Mouse (Mus musculus) forebrain, embryonic 15.5 days (tissue): ENCODE measurements around the gene Cdkn2b. TPM values are rescaled to one million over a fixed set of nuclear protein-coding genes. Genes with fewer than 3 reads are reported as not detected.

Experiments used
- ATAC-seq: fragments of 200-750 bp; cut with Nextera tagmentation; replicated peaks from 2 replicates; pipeline ENCODE4 v1.8.0; 2017; ENCODE audit warnings: mild to moderate bottlenecking, moderate TSS enrichment, moderate library complexity
- H3K27ac ChIP-seq: fragments of 300-500 bp; sonication (generic); replicated peaks from 2 replicates; pipeline ENCODE4 v1.5.1; 2015; ENCODE audit warnings: mild to moderate bottlenecking, inconsistent platforms
- H3K27me3 ChIP-seq: fragments of 300-500 bp; sonication (generic); 2 replicates; pipeline ENCODE4 v1.6.1; 2015; ENCODE audit warnings: inconsistent platforms
- H3K36me3 ChIP-seq: fragments of 300-500 bp; sonication (generic); 2 replicates; pipeline ENCODE4 v1.6.1; 2015; ENCODE audit warnings: mild to moderate bottlenecking, inconsistent platforms
- H3K4me1 ChIP-seq: fragments of 300-500 bp; sonication (generic); 2 replicates; pipeline ENCODE4 v1.6.1; 2015; ENCODE audit warnings: inconsistent platforms
- H3K4me2 ChIP-seq: fragments of 300-500 bp; sonication (generic); replicated peaks from 2 replicates; pipeline ENCODE4 v1.6.1; 2015; ENCODE audit warnings: mild to moderate bottlenecking, inconsistent platforms
- H3K4me3 ChIP-seq: fragments of 300-500 bp; sonication (generic); 2 replicates; pipeline ENCODE4 v1.5.1; 2015; ENCODE audit warnings: mild to moderate bottlenecking, inconsistent platforms
- H3K9ac ChIP-seq: fragments of 300-500 bp; sonication (generic); replicated peaks from 2 replicates; pipeline ENCODE4 v1.6.1; 2015; ENCODE audit warnings: mild to moderate bottlenecking, inconsistent platforms
- H3K9me3 ChIP-seq: fragments of 300-500 bp; sonication (generic); 2 replicates; pipeline ENCODE4 v1.6.1; 2016; ENCODE audit warnings: inconsistent platforms
- WGBS: fragments of 180-500 bp; shearing (Covaris S2); methylation state at CpG from one replicate; pipeline ENCODE4 v1.1.7; 2015; ENCODE audit warnings: mixed read lengths; 5-methylcytosine and 5-hydroxymethylcytosine counted together
- polyA plus RNA-seq: library from polyadenylated mRNA; unstranded; fragments of >200 nt; fragmentation: Nextera tagmentation; extraction: Ambion mirVana; gene quantifications from 2 replicates; pipeline ENCODE4 v1.2.1, GENCODE M21; 2015

Gene Cdkn2b
- polyA plus RNA-seq, 1 experiment from 2014 or later = 0.76 TPM

DNA sequence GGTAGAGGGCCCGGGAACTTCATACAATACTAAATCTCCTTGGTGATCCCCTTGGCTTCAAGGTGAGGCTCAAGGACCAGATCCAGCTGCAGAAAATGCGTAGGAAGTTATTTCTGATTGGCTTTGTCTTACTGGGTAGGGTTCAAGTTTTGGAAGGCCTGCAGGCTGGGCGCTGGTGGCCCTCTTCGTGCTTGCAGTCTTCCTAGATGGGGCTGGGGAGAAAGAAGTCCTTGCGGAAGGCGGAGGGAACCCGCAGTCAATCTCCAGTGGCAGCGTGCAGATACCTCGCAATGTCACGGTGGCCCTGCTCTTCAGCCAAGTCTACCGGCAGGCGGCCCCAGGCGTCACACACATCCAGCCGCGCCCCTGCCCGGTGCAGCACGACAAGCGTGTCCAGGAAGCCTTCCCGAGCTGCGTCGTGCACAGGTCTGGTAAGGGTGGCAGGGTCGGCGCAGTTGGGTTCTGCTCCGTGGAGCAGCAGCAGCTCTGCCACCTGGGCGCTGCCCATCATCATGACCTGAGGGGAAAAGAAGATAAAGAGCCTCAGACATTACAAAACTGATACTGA lies 4.0 kb downstream of the Cdkn2b start:
- no peaks in the 10 kb centered on the region for H3K36me3 ChIP-seq
- no peak overlapping the region for H3K9ac ChIP-seq
- peaks cover 94% of the 10 kb centered on the region for H3K27me3 ChIP-seq
- no peak overlapping the region for H3K27ac ChIP-seq
- H3K9me3 ChIP-seq = no peaks in the 10 kb centered on the region
- no peak overlapping the region for H3K4me3 ChIP-seq
- H3K4me1 ChIP-seq = peaks cover 10% of the 10 kb centered on the region
- ATAC-seq = no peak
- H3K4me2 ChIP-seq = no peak overlapping the region
- WGBS = under 1% methylated on average over 25 of the region's 25 CpGs

DNA sequence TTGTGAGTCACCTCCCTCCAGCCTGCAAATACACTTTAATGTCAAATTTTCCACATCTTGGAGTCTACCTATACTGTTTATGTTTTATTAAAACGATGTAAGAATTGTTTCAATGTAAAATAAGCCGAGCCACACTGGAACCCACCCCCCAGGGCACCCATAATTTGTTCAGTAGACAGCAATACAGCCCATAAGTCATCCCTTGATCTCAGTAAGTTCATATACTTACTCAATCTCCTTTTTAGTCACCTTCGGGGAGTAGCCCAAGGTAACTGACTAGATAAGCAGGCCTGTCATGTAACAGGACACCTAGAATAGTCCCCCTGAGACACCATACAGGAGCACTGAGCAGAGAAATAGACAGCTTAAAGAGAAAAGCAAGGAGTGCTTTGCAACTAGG lies 5.1 kb downstream of the Cdkn2b start:
- H3K4me2 ChIP-seq = no peak overlapping the region
- no peak for ATAC-seq
- no peaks in the 10 kb centered on the region for H3K36me3 ChIP-seq
- H3K9me3 ChIP-seq = no peaks in the 10 kb centered on the region
- peaks cover 7% of the 10 kb centered on the region for H3K4me1 ChIP-seq
- no peak overlapping the region for H3K27ac ChIP-seq
- 5% methylated on average over 3 of the region's 3 CpGs for WGBS
- H3K9ac ChIP-seq = no peak overlapping the region
- H3K27me3 ChIP-seq = peaks cover 91% of the 10 kb centered on the region
- H3K4me3 ChIP-seq = no peak overlapping the region

DNA sequence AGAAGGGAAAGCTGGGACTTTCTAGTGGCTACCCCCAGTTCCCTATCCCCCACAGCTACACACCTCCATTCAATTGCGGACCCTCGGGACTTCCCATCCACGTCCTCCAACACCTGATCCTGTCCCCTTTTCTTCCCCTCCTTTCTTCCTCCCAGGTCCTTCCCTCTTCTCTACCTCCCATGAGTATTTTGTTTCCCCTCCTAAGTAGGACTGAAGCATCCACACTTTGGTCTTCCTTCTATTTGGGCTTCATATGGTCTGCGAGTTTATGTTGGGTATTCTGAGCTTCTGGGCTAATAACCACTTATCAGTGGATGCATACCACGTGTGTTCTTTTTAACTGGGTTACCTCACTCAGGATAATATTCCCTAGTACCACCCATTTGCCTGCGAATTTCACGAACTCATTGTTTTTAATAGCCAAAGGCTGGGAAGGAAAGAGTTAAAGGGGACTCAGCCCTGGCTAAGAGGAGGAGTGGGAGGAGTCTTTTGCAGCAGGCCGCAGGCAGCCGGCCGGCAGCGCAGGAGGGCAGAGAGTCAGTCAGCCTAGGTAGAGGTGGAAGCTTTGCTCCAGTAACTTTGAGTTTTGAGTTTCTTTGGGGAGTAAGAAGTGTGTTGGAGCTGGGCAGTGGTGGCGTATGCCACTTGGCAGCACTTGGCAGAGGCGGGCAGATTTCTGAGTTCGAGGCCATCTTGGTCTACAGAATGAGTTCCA lies 7.4 kb downstream of the Cdkn2b start:
- H3K27me3 ChIP-seq = peaks cover 90% of the 10 kb centered on the region
- ATAC-seq = 0 out of 2 replicates have a peak, but pooled peaks have one; percentile 43
- H3K4me3 ChIP-seq = no peak overlapping the region
- no peaks in the 10 kb centered on the region for H3K9me3 ChIP-seq
- H3K4me1 ChIP-seq = no peaks in the 10 kb centered on the region
- no peaks in the 10 kb centered on the region for H3K36me3 ChIP-seq
- under 1% methylated on average over 14 of the region's 14 CpGs for WGBS
- H3K27ac ChIP-seq = no peak overlapping the region
- no peak overlapping the region for H3K4me2 ChIP-seq
- no peak overlapping the region for H3K9ac ChIP-seq

- H3K9ac ChIP-seq = no peak overlapping the region
- H3K4me2 ChIP-seq = no peak overlapping the region
- no peaks in the 10 kb centered on the region for H3K36me3 ChIP-seq
- no peak overlapping the region for H3K4me3 ChIP-seq
- H3K27me3 ChIP-seq = peaks cover 86% of the 10 kb centered on the region
- 0% methylated on average over 1 of the region's 1 CpGs for WGBS
- ATAC-seq = no peak
- no peaks in the 10 kb centered on the region for H3K4me1 ChIP-seq
- H3K9me3 ChIP-seq = no peaks in the 10 kb centered on the region
- no peak overlapping the region for H3K27ac ChIP-seq
Measured at GRCm38 (mm10) chr4:89302129-89302528, 8.7 kb downstream of the Cdkn2b start.

- WGBS = 3% methylated on average over 2 of the region's 2 CpGs
- Histone ChIP-seq H3K4me2 (no peak overlapping the region), H3K27me3 (peaks cover 88% of the 10 kb centered on the region), H3K36me3 (no peaks in the 10 kb centered on the region), H3K4me3 (no peak overlapping the region), H3K4me1 (peaks cover 10% of the 10 kb centered on the region), H3K27ac (no peak overlapping the region), H3K9ac (no peak overlapping the region), H3K9me3 (no peaks in the 10 kb centered on the region)
- no peak for ATAC-seq
Measured at GRCm38 (mm10) chr4:89299721-89300120, 11.1 kb downstream of the Cdkn2b start.

GRCm38 (mm10) chr4:89295441-89296220 lies 15.2 kb downstream of the Cdkn2b start:
- Histone ChIP-seq H3K27ac (no peak overlapping the region), H3K4me3 (peak overlapping the region; percentile 64), H3K9ac (peak overlapping the region; percentile 32), H3K36me3 (no peaks in the 10 kb centered on the region), H3K4me2 (peak overlapping the region; percentile 94), H3K9me3 (no peaks in the 10 kb centered on the region), H3K4me1 (peaks cover 18% of the 10 kb centered on the region), H3K27me3 (peaks cover 91% of the 10 kb centered on the region)
- WGBS = 2% methylated on average over 31 of the region's 31 CpGs
- ATAC-seq = peak; percentile 53

DNA sequence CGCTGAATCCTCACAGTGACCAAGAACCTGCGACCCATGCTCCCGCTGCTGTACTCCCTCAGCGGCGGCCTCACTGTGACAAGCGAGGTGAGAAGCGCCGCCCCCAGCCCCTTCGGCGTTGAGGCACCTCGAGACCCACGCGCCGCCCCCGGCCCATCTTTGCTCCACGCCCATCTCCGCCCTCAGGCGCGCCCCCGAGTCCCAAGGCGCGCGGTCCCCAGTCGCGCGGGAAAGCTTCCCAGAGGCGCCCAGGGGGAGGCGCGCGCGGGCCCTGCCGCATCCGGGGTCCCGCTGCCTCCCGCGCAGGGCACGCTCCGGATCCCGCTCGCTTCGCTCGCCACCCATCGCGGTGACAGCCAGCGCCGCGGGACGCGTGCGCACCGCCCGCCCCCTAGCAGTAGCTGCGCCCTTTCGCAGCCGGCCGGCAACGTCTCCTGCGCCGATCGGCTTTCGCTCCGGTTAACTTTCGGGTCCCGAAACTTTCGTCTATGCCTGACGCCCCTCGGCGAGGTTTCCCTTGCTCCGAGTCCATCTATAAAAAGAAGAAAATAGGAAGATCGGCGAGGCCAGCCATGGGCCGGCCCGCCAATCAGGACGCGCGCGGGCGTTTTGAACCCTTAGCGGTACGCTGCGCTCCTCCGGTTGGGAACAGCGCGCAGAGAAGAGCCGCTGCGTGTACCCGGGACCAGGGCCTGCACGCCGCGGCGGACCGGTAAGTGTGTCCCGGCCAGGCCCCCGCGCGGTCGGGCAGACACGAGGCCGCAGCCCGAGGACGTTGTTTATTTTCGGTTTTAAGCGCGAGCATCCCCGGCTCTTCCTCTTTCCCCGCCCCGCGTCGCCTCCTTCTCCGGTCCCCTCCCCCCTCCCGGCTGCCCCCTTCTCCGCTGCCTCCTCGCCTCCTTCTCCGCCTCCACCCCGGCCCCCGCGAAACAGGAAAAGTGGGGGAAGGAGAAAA lies 16.1 kb downstream of the Cdkn2b start, which contains the start of gene Cdkn2a:
Cdkn2a (minus strand) TSS at position 168 of the 955 bp plus-strand sequence.
- peak within 1 kb of the TSS; percentile 32 for H3K9ac ChIP-seq
- no peaks in the 10 kb centered on the region for H3K36me3 ChIP-seq
- no peak within 1 kb of the TSS for H3K27ac ChIP-seq
- under 1% methylated on average over 100 of the region's 117 CpGs for WGBS
- H3K4me1 ChIP-seq = peaks cover 18% of the 10 kb centered on the region
- peaks cover 90% of the 10 kb centered on the region for H3K27me3 ChIP-seq
- no peaks in the 10 kb centered on the region for H3K9me3 ChIP-seq
- peak; percentile 95 for ATAC-seq
- peak within 1 kb of the TSS; percentile 94 for H3K4me2 ChIP-seq
- peak within 1 kb of the TSS; percentile 64 for H3K4me3 ChIP-seq

DNA sequence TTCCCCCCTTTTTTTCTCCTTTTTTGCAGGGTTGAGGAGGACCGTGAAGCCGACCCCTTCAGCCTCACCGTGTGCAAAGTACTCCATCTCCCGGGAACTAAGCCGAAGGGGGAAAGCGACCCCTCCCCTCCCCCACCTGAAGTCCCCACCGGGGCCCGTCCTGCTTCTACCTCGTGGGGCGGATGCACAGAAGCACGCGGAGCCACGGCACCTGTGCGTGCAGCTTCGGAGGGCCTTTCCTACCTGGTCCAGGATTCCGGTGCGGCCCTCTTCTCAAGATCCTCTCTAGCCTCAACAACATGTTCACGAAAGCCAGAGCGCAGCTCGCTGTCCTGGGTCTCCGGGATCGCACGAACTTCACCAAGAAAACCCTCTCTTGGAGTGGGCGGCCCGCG lies 16.8 kb downstream of the Cdkn2b start:
- peak overlapping the region; percentile 64 for H3K4me3 ChIP-seq
- H3K4me2 ChIP-seq = peak overlapping the region; percentile 94
- peak overlapping the region; percentile 32; the same call in 1 of the 2 replicates for H3K9ac ChIP-seq
- H3K9me3 ChIP-seq = no peaks in the 10 kb centered on the region
- WGBS = under 1% methylated on average over 24 of the region's 26 CpGs
- ATAC-seq = 0 out of 2 replicates have a peak, but pooled peaks have one; percentile 5
- no peaks in the 10 kb centered on the region for H3K36me3 ChIP-seq
- peaks cover 90% of the 10 kb centered on the region for H3K27me3 ChIP-seq
- H3K27ac ChIP-seq = no peak overlapping the region
- H3K4me1 ChIP-seq = peaks cover 18% of the 10 kb centered on the region

DNA sequence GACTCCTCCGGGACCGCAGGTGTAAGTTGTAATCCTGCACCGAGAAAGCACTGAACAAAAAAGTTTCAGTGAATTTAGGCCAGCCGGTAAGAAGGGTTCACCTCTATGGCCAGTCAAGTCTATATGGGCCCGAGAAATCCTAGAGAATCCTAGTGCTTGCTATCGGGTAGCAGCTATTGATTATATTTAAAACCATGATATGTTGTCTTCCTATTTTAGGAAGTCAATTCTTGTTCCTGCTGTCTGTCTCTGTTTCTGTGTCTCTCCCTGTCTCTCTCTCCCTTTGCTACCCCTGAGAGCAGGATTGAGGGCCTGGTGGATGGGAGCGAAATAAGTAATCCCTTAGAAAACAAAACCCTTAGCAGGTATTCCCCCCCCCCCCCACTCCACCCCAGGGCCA lies 17.3 kb downstream of the Cdkn2b start:
- Histone ChIP-seq H3K4me2 (no peak overlapping the region), H3K27me3 (peaks cover 95% of the 10 kb centered on the region), H3K9me3 (no peaks in the 10 kb centered on the region), H3K36me3 (no peaks in the 10 kb centered on the region), H3K9ac (no peak overlapping the region), H3K4me1 (peaks cover 18% of the 10 kb centered on the region), H3K27ac (no peak overlapping the region), H3K4me3 (no peak overlapping the region)
- 12% methylated on average over 7 of the region's 7 CpGs for WGBS
- ATAC-seq = no peak

DNA sequence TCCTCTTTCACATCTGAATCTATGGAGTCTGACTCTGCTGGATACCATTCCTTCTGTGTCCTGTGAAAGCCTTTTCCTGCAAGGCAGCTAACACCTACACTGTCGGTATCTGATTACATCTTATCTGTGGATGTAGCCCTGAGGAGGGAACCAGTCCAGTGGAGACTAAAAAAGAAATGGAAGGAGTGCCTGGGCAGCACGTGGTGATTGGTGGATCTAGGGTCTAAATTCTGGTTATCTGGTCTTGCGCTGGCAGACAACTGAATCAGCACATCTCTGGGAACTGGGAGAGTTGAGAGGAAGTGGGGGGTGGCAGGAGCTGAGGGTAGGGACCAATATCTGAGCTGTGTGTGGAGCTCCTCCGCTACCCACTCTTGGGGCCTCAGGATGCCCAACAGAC lies 21.8 kb downstream of the Cdkn2b start:
- no peak overlapping the region for H3K4me3 ChIP-seq
- H3K9me3 ChIP-seq = no peaks in the 10 kb centered on the region

DNA sequence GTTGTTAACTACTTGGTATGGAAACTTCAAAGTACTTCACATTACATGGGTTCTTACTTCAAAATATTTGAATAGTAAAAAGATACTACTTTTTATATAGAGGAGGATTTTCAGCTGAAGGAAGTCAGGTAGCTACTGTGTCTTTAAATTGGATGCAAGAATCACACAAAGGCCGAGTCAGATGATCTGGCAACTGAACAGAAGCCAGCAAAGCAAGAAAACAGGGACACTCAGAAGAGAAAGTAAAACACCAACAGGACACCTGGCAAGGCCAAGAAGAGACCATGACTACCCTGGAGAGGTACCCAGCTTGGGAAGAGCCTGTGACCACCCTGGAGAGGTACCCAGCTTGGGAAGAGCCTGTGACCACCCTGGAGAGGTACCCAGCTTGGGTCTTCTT lies 24.3 kb downstream of the Cdkn2b start:
- Histone ChIP-seq H3K36me3 (no peaks in the 10 kb centered on the region), H3K9ac (no peak overlapping the region), H3K4me1 (peaks cover 6% of the 10 kb centered on the region; the same call in 1 of the 2 replicates), H3K27me3 (peaks cover 84% of the 10 kb centered on the region), H3K4me2 (no peak overlapping the region), H3K4me3 (no peak overlapping the region), H3K9me3 (no peaks in the 10 kb centered on the region), H3K27ac (no peak overlapping the region)
- WGBS = 0% methylated on average over 1 of the region's 1 CpGs
- ATAC-seq = no peak

More for the DNA sequence above, 21.8 kb downstream of the Cdkn2b start:
- no peak overlapping the region for H3K27ac ChIP-seq
- peaks cover 1% of the 10 kb centered on the region for H3K4me1 ChIP-seq
- ATAC-seq = no peak
- no peak overlapping the region for H3K9ac ChIP-seq
- WGBS = 1% methylated on average over 4 of the region's 4 CpGs
- peaks cover 86% of the 10 kb centered on the region for H3K27me3 ChIP-seq
- no peak overlapping the region for H3K4me2 ChIP-seq
- H3K36me3 ChIP-seq = no peaks in the 10 kb centered on the region
